In genomic region chr6:49007981-49008380, GRCm38 (mm10) we compare ENCODE assay signal across 8 mouse cellular contexts. TPM values are rescaled to one million over a fixed set of nuclear protein-coding genes. Genes with fewer than 3 reads are reported as not detected.
DNase-seq lines count a peak whose midpoint lies in the region; ATAC-seq lines count a peak whose summit lies in the region.

No protein-coding gene starts in this region.

- H3K4me1 ChIP-seq in forebrain, embryonic 16.5 days (replicated peaks; ENCODE audit: control insufficient read depth, insufficient read depth, low read length), result peaks cover 8% of the 10 kb centered on the region
- no peaks in the 10 kb centered on the region for H3K4me1 ChIP-seq in hindbrain, embryonic 11.5 days (replicated peaks; ENCODE audit: control insufficient read depth, insufficient read depth, low read length)

- peak overlapping the region; percentile 38 for H3K4me3 ChIP-seq in forebrain, embryonic 16.5 days (replicated peaks; ENCODE audit: low read length)
- H3K4me3 ChIP-seq in hindbrain, embryonic 11.5 days (ENCODE audit: low read depth, low read length), result no peak overlapping the region

- H3K4me2 ChIP-seq in forebrain, embryonic 16.5 days (ENCODE audit: low read length), result peak overlapping the region; percentile 56
- peak overlapping the region; percentile 34 for H3K4me2 ChIP-seq in hindbrain, embryonic 11.5 days (replicated peaks; ENCODE audit: low read depth, low read length)

- no peaks in the 10 kb centered on the region for H3K9me3 ChIP-seq in forebrain, embryonic 16.5 days (ENCODE audit: control insufficient read depth, low read length)
- H3K9me3 ChIP-seq in hindbrain, embryonic 11.5 days (ENCODE audit: control insufficient read depth, low read length), result no peaks in the 10 kb centered on the region

- H3K27me3 ChIP-seq in forebrain, embryonic 16.5 days (replicated peaks; ENCODE audit: control insufficient read depth, insufficient read depth, low read length), result no peaks in the 10 kb centered on the region
- no peaks in the 10 kb centered on the region for H3K27me3 ChIP-seq in hindbrain, embryonic 11.5 days (ENCODE audit: control insufficient read depth, insufficient read depth, low read length)

- no peak overlapping the region for H3K27ac ChIP-seq in forebrain, embryonic 16.5 days (ENCODE audit: low read length)
- no peak overlapping the region for H3K27ac ChIP-seq in hindbrain, embryonic 11.5 days (ENCODE audit: low read depth, low read length)

- H3K9ac ChIP-seq in forebrain, embryonic 16.5 days (replicated peaks; ENCODE audit: low read depth, low read length), result no peak overlapping the region
- H3K9ac ChIP-seq in hindbrain, embryonic 11.5 days (ENCODE audit: low read depth, low read length), result no peak overlapping the region

- DNase-seq in Muller cell, postnatal 12 days (ENCODE audit: inconsistent ontology term), result peak; percentile 55
- DNase-seq in cerebellum, adult 11-12 months, result peak; percentile 20
- peak; percentile 85 for DNase-seq in hindbrain, embryonic 11.5 days (ENCODE audit: low spot score)
- peak; percentile 63 to 77 for DNase-seq in layer of hippocampus, postnatal 10 days (ENCODE audit: low spot score in 2 of 2)
- DNase-seq in lung, postnatal 25 days (ENCODE audit: low spot score), result peak; percentile 59
- peak; percentile 90 for DNase-seq in retina, embryonic 14.5 days (ENCODE audit: low spot score)
- peak; percentile 76 for DNase-seq in thymus, postnatal 4 days

- 1% methylated on average over 9 of the region's 9 CpGs for WGBS in forebrain, embryonic 16.5 days
- WGBS in hindbrain, embryonic 11.5 days, result 3% methylated on average over 9 of the region's 9 CpGs

- no peak; the same call in 1 of the 2 replicates for ATAC-seq in forebrain, embryonic 16.5 days
- no peak for ATAC-seq in hindbrain, embryonic 11.5 days (ENCODE audit: low FRiP score)

- H3K36me3 ChIP-seq in forebrain, embryonic 16.5 days (ENCODE audit: control insufficient read depth, insufficient read depth), result no peaks in the 10 kb centered on the region
- no peaks in the 10 kb centered on the region for H3K36me3 ChIP-seq in hindbrain, embryonic 11.5 days (ENCODE audit: control insufficient read depth, insufficient read depth, low read length)

RNA-seq across cellular contexts. Expression of gene Svs1, which starts 21.3 kb away (rescaled TPM):
- polyA plus RNA-seq in forebrain, embryonic 16.5 days (2015; fragmentation: Nextera tagmentation; extraction: Ambion mirVana), result not detected in 2 replicates
- polyA plus RNA-seq in hindbrain, embryonic 11.5 days (2014; fragmentation: Nextera tagmentation; extraction: Ambion mirVana), result not detected in 2 replicates
- total RNA-seq in layer of hippocampus, postnatal 10 days (2021), result not detected

RNA-seq across cellular contexts. Expression of gene Gpnmb, which starts 28.4 kb away (rescaled TPM):
- polyA plus RNA-seq in forebrain, embryonic 16.5 days (2015; fragmentation: Nextera tagmentation; extraction: Ambion mirVana), result 0.39 and 0.61 TPM in 2 replicates
- 0.76 and 1.0 TPM in 2 replicates for polyA plus RNA-seq in hindbrain, embryonic 11.5 days (2014; fragmentation: Nextera tagmentation; extraction: Ambion mirVana)
- total RNA-seq in layer of hippocampus, postnatal 10 days (2021), result under 1 TPM; 0.53 to 0.58 TPM

RNA-seq across cellular contexts. Expression of gene Doxl2, which starts 33.2 kb away (rescaled TPM):
- polyA plus RNA-seq in forebrain, embryonic 16.5 days (2015; fragmentation: Nextera tagmentation; extraction: Ambion mirVana), result not detected in 2 replicates
- not detected in 2 replicates for polyA plus RNA-seq in hindbrain, embryonic 11.5 days (2014; fragmentation: Nextera tagmentation; extraction: Ambion mirVana)
- total RNA-seq in layer of hippocampus, postnatal 10 days (2021), result not detected

Comparison
In these comparisons a context has a peak if more than half of its experiments do, and no peak if none do; other contexts are left out.
1. DNase-seq: peak in every context shown above with its lines; median percentile 90 in retina, embryonic 14.5 days; 85 in hindbrain, embryonic 11.5 days; 76 in thymus, postnatal 4 days; 70 in layer of hippocampus, postnatal 10 days; 59 in lung, postnatal 25 days; 55 in Muller cell, postnatal 12 days; 20 in cerebellum, adult 11-12 months.